In genomic region chr5:101703374-101704260, GRCm38 (mm10) we compare ENCODE assay signal across 10 mouse cellular contexts. TPM values are rescaled to one million over a fixed set of nuclear protein-coding genes. Genes with fewer than 3 reads are reported as not detected.
DNase-seq lines count a peak whose midpoint lies in the region; ATAC-seq and TF ChIP-seq lines count a peak whose summit lies in the region.
"Had no signal": no experiment of that assay in that cellular context is flagged by ENCODE, and none has a peak within 500 bp of the region (broad histone marks: within the 10 kb centered on the region; RNA-seq: fewer than 3 reads in every experiment).

No protein-coding gene starts in this region.

- no peaks in the 10 kb centered on the region for H3K9me3 ChIP-seq in heart, embryonic 16.5 days (replicated peaks; ENCODE audit: control insufficient read depth, low read length)
- no peaks in the 10 kb centered on the region for H3K9me3 ChIP-seq in forebrain, embryonic 11.5 days (ENCODE audit: control insufficient read depth, low read length)
- H3K9me3 ChIP-seq: hindbrain, embryonic 15.5 days; midbrain, embryonic 12.5 days had no signal

- H3K4me3 ChIP-seq in kidney, adult 2 months (ENCODE audit: insufficient read depth, low read depth, low read length), result peak overlapping the region; percentile 38; the same call in 1 of the 2 replicates
- H3K4me3 ChIP-seq in heart, embryonic 16.5 days (ENCODE audit: low read length), result peak overlapping the region; percentile 40
- no peak overlapping the region for H3K4me3 ChIP-seq in forebrain, embryonic 11.5 days (ENCODE audit: low read depth, low read length)
- H3K4me3 ChIP-seq: hindbrain, embryonic 15.5 days; midbrain, embryonic 12.5 days had no signal

- 57% methylated on average over 24 of the region's 25 CpGs for WGBS in kidney, adult 2 months
- WGBS in heart, embryonic 16.5 days, result 53% methylated on average over 24 of the region's 25 CpGs
- WGBS in forebrain, embryonic 11.5 days, result 81% methylated on average over 24 of the region's 25 CpGs

- H3K9ac ChIP-seq in heart, embryonic 16.5 days (ENCODE audit: low read length), result no peak overlapping the region
- H3K9ac ChIP-seq in forebrain, embryonic 11.5 days (ENCODE audit: low read length), result no peak overlapping the region
- H3K9ac ChIP-seq: hindbrain, embryonic 15.5 days; midbrain, embryonic 12.5 days had no signal

- H3K27ac ChIP-seq in kidney, adult 2 months (ENCODE audit: insufficient read depth, low read depth, low read length), result no peak overlapping the region
- no peak overlapping the region for H3K27ac ChIP-seq in heart, embryonic 16.5 days (ENCODE audit: low read length)
- H3K27ac ChIP-seq in forebrain, embryonic 11.5 days (ENCODE audit: low read depth, low read length), result no peak overlapping the region
- H3K27ac ChIP-seq: hindbrain, embryonic 15.5 days; midbrain, embryonic 12.5 days had no signal

- H3K36me3 ChIP-seq in kidney, adult 2 months (ENCODE audit: control insufficient read depth, insufficient read depth, low read length), result no peaks in the 10 kb centered on the region
- H3K36me3 ChIP-seq in heart, embryonic 16.5 days (ENCODE audit: control insufficient read depth, insufficient read depth), result no peaks in the 10 kb centered on the region
- no peaks in the 10 kb centered on the region for H3K36me3 ChIP-seq in forebrain, embryonic 11.5 days (ENCODE audit: control insufficient read depth, insufficient read depth, low read length)
- H3K36me3 ChIP-seq: hindbrain, embryonic 15.5 days; midbrain, embryonic 12.5 days had no signal

- no peaks in the 10 kb centered on the region for H3K27me3 ChIP-seq in kidney, adult 2 months (replicated peaks; ENCODE audit: control insufficient read depth, insufficient read depth, low read length)
- no peaks in the 10 kb centered on the region; the same call in 1 of the 2 replicates for H3K27me3 ChIP-seq in heart, embryonic 16.5 days (ENCODE audit: control insufficient read depth, insufficient read depth, low read length)
- no peaks in the 10 kb centered on the region for H3K27me3 ChIP-seq in forebrain, embryonic 11.5 days (ENCODE audit: control insufficient read depth, insufficient read depth, low read length)
- H3K27me3 ChIP-seq: hindbrain, embryonic 15.5 days; midbrain, embryonic 12.5 days had no signal

- peak overlapping the region; percentile 47 for H3K4me2 ChIP-seq in heart, embryonic 16.5 days (ENCODE audit: low read depth, low read length)
- no peak overlapping the region for H3K4me2 ChIP-seq in forebrain, embryonic 11.5 days (ENCODE audit: low read depth, low read length, severe bottlenecking)
- H3K4me2 ChIP-seq: hindbrain, embryonic 15.5 days; midbrain, embryonic 12.5 days had no signal

- no peak for ATAC-seq in heart, embryonic 16.5 days (replicated peaks; ENCODE audit: extremely low read depth, insufficient read depth, low FRiP score)
- no peak for ATAC-seq in forebrain, embryonic 11.5 days (replicated peaks; ENCODE audit: low FRiP score)

- no peaks in the 10 kb centered on the region for H3K4me1 ChIP-seq in kidney, adult 2 months (ENCODE audit: control insufficient read depth, insufficient read depth, low read length)
- H3K4me1 ChIP-seq in heart, embryonic 16.5 days (ENCODE audit: control insufficient read depth, insufficient read depth, low read length), result no peaks in the 10 kb centered on the region
- H3K4me1 ChIP-seq in forebrain, embryonic 11.5 days (replicated peaks; ENCODE audit: control insufficient read depth, insufficient read depth, low read length), result no peaks in the 10 kb centered on the region
- H3K4me1 ChIP-seq: hindbrain, embryonic 15.5 days; midbrain, embryonic 12.5 days had no signal

- DNase-seq in kidney, adult 2 months, result no peak
- DNase-seq in kidney, adult 11 months, result no peak
- DNase-seq in right cerebral cortex, adult 18-20 months, result peak; percentile 38
- DNase-seq in right cerebral cortex, postnatal 25 days, result no peak
- DNase-seq in testis, postnatal 14 days (ENCODE audit: low spot score), result peak; percentile 31
- no peak for DNase-seq in forebrain, embryonic 11.5 days (ENCODE audit: low spot score)
- no peak for DNase-seq in thymus, postnatal 25 days

- no peak for TF ChIP-seq POLR2A in kidney, adult 2 months (IDR thresholded peaks at IDR 0.05; ENCODE audit: low read depth, low read length)

- no peak for TF ChIP-seq CTCF in kidney, adult 2 months (conservative IDR thresholded peaks at IDR 0.05; ENCODE audit: insufficient read depth, insufficient read length, low read depth, low read length)

RNA-seq across cellular contexts. Expression of gene Nkx6-1, which starts 38.8 kb away (rescaled TPM):
- polyA plus RNA-seq in kidney, adult 2 months (2012; rRNA removed), result 0.08 and 0.16 TPM in 2 replicates
- 0.07 and 0.14 TPM in 2 replicates for polyA plus RNA-seq in heart, embryonic 16.5 days (2015; fragmentation: Nextera tagmentation; extraction: Ambion mirVana)
- 1.2 and 1.3 TPM in 2 replicates for polyA plus RNA-seq in forebrain, embryonic 11.5 days (2014; fragmentation: Nextera tagmentation; extraction: Ambion mirVana)

Comparison
In these comparisons a context has a peak if more than half of its experiments do, and no peak if none do; other contexts are left out.
1. DNase-seq: peak in right cerebral cortex, adult 18-20 months (single experiment) and testis, postnatal 14 days (single experiment); none in kidney, adult 2 months (single experiment), kidney, adult 11 months (single experiment), right cerebral cortex, postnatal 25 days (single experiment), forebrain, embryonic 11.5 days (single experiment) and thymus, postnatal 25 days (single experiment).